Mouse (Mus musculus) limb, embryonic 11.5 days (tissue): ENCODE results near the gene Spata22. TPM values are rescaled to one million over a fixed set of nuclear protein-coding genes. Genes with fewer than 3 reads are reported as not detected.

Source experiments
- ATAC-seq: fragments of 200-750 bp; cut with Nextera tagmentation; 2 replicates; pipeline ENCODE4 v1.8.0; 2017; ENCODE audit warnings: low read depth; ENCODE audit not compliant: insufficient number of reproducible peaks, low FRiP score, low TSS enrichment
- DNase-seq: peaks from one replicate; pipeline ENCODE4 v3.0.0-alpha.2; 2015; ENCODE audit warnings: low spot score
- H3K27ac ChIP-seq: fragments of 300-500 bp; sonication (generic); replicated peaks from 2 replicates; pipeline ENCODE4 v1.5.1; 2014; ENCODE audit warnings: low read depth, mild to moderate bottlenecking, low read length
- H3K27me3 ChIP-seq: fragments of 300-500 bp; sonication (generic); 2 replicates; pipeline ENCODE4 v1.6.1; 2014; ENCODE audit warnings: mild to moderate bottlenecking, low read length, mixed read lengths; ENCODE audit not compliant: control insufficient read depth, insufficient read depth
- H3K36me3 ChIP-seq: fragments of 300-500 bp; sonication (generic); 2 replicates; pipeline ENCODE4 v1.6.1; 2014; ENCODE audit warnings: mild to moderate bottlenecking, low read length, moderate library complexity, mixed read lengths; ENCODE audit not compliant: control insufficient read depth, insufficient read depth
- H3K4me1 ChIP-seq: fragments of 300-500 bp; sonication (generic); 2 replicates; pipeline ENCODE4 v1.6.1; 2014; ENCODE audit warnings: low read length, mixed read lengths; ENCODE audit not compliant: control insufficient read depth, insufficient read depth
- H3K4me2 ChIP-seq: fragments of 300-500 bp; sonication (generic); 2 replicates; pipeline ENCODE4 v1.6.1; 2014; ENCODE audit warnings: low read depth, mild to moderate bottlenecking, moderate library complexity; ENCODE audit not compliant: severe bottlenecking
- H3K4me3 ChIP-seq: fragments of 300-500 bp; sonication (generic); 2 replicates; pipeline ENCODE4 v1.5.1; 2014; ENCODE audit warnings: low read depth, low read length
- H3K9ac ChIP-seq: fragments of 300-500 bp; sonication (generic); 2 replicates; pipeline ENCODE4 v1.6.1; 2014; ENCODE audit warnings: mild to moderate bottlenecking, low read length
- H3K9me3 ChIP-seq: fragments of 300-500 bp; sonication (generic); 2 replicates; pipeline ENCODE4 v1.6.1; 2016; ENCODE audit warnings: low read length; ENCODE audit not compliant: control insufficient read depth
- WGBS: fragments of 180-500 bp; shearing (Covaris S2); extraction: QIAGEN DNeasy Blood & Tissue Kit; methylation state at CpG from one replicate; pipeline ENCODE4 v1.1.7; 2014; 5-methylcytosine and 5-hydroxymethylcytosine counted together
- polyA plus RNA-seq: library from polyadenylated mRNA; unstranded; fragments of >200 nt; fragmentation: Nextera tagmentation; extraction: Ambion mirVana; gene quantifications from 2 replicates; pipeline ENCODE4 v1.2.1, GENCODE M21; 2014

The Spata22 gene
- polyA plus RNA-seq, 1 experiment from 2014 or later: not detected

DNA sequence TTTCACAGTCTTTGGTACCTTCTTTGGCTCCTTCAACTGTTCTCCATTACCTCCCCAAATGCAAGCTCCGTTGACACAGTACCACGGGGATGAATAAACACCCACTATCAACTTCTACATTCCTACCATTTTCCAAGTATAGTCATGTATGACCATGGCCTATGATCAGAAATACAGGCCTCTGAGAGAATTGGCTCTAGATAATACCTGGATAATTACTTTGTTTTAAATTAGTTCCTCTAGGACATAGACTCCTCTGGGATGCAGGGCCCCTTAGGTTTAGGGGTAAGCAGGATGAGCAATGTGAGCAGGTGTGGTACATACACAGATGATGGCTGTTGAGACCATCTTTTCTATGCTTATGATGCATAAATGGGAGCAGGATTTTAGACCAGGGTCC is 41.4 kb downstream of the Spata22 start, which contains the start of gene Olfr376:
Gene Olfr376, plus strand, starts transcription at position 301 of the 400 bp plus-strand sequence.
- Histone ChIP-seq H3K9me3 (no peaks in the 10 kb centered on the region), H3K27me3 (no peaks in the 10 kb centered on the region), H3K9ac (no peak within 1 kb of the TSS), H3K36me3 (no peaks in the 10 kb centered on the region), H3K4me1 (no peaks in the 10 kb centered on the region), H3K4me2 (no peak within 1 kb of the TSS), H3K4me3 (no peak within 1 kb of the TSS), H3K27ac (no peak within 1 kb of the TSS)
- 83% methylated on average over 2 of the region's 2 CpGs for WGBS
- no peak for DNase-seq
- no peak for ATAC-seq

DNA sequence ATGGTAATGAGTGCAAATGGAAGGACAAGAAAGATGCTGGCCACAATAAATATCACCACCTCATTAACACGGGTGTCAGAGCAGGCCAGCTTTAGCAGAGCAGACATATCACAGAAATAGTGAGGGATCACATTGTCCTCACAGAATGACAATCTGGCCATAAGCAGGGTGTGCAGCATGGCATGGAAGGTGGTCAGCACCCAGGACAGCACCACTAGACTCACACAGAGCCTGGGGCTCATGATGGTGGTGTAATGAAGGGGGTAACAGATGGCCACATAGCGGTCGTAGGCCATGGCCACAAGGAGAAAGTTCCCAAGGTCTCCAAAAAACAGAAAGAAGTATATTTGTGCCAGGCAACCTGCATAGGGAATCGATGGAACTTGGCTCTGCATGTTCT is 65.8 kb downstream of the Spata22 start:
- Histone ChIP-seq H3K9me3 (no peaks in the 10 kb centered on the region), H3K36me3 (no peaks in the 10 kb centered on the region), H3K27ac (no peak overlapping the region), H3K4me2 (no peak overlapping the region), H3K4me1 (no peaks in the 10 kb centered on the region), H3K4me3 (no peak overlapping the region), H3K9ac (no peak overlapping the region), H3K27me3 (no peaks in the 10 kb centered on the region)
- 66% methylated on average over 4 of the region's 4 CpGs for WGBS
- DNase-seq: no peak
- no peak for ATAC-seq

Other genes starting within 250 kb of the Spata22 start
- gene Itgae, start 239.2 kb upstream of the Spata22 start, polyA plus RNA-seq: 0.51 and 0.54 TPM in 2 replicates
- gene Haspin, start 191.4 kb upstream of the Spata22 start, polyA plus RNA-seq: 19.5 and 19.9 TPM in 2 replicates
- 0.08 TPM in 1 of 2 replicates, not detected in the other for gene P2rx5, start 169.3 kb upstream of the Spata22 start, polyA plus RNA-seq
- gene Emc6, start 152.7 kb upstream of the Spata22 start, polyA plus RNA-seq: 95.2 and 111 TPM in 2 replicates
- gene Tax1bp3, start 152.7 kb upstream of the Spata22 start, polyA plus RNA-seq: 220 and 222 TPM in 2 replicates
- gene Ctns, start 130.7 kb upstream of the Spata22 start, polyA plus RNA-seq: 23.6 and 25.5 TPM in 2 replicates
- gene Shpk, start 130.3 kb upstream of the Spata22 start, polyA plus RNA-seq: 0.74 and 1.0 TPM in 2 replicates
- 0.09 TPM in 2 replicates for gene Trpv1, start 95.4 kb upstream of the Spata22 start, polyA plus RNA-seq
- 0.08 TPM in 1 of 2 replicates, not detected in the other for gene Trpv3, start 62.4 kb upstream of the Spata22 start, polyA plus RNA-seq
- not detected in 2 replicates for gene Aspa, start 145 bp upstream of the Spata22 start, polyA plus RNA-seq
- gene Gm49340, start within 50 bp of the Spata22 start, polyA plus RNA-seq: not detected in 2 replicates
- gene Olfr20, start 21.0 kb downstream of the Spata22 start, polyA plus RNA-seq: not detected in 2 replicates
- gene Olfr376, start 41.5 kb downstream of the Spata22 start, polyA plus RNA-seq: not detected in 2 replicates
- gene Olfr1, start 69.9 kb downstream of the Spata22 start, polyA plus RNA-seq: not detected in 2 replicates
- gene Olfr378, start 98.7 kb downstream of the Spata22 start, polyA plus RNA-seq: not detected in 2 replicates
- gene Olfr380, start 127.8 kb downstream of the Spata22 start, polyA plus RNA-seq: not detected in 2 replicates
- gene Olfr381, start 161.9 kb downstream of the Spata22 start, polyA plus RNA-seq: not detected in 2 replicates
- gene Olfr382, start 187.5 kb downstream of the Spata22 start, polyA plus RNA-seq: not detected in 2 replicates